Mouse (Mus musculus) kidney, adult 11 months (tissue): ENCODE measurements at regions not wholly inside any gene's neighbourhood (a gene's known extent, or its start where the extent isn't known, plus 50 kb on each side); places are given as distances from the start of the nearest gene placed in this dataset.

Source experiments
- DNase-seq: peaks from one replicate; pipeline ENCODE4 v3.0.0; 2022

DNA sequence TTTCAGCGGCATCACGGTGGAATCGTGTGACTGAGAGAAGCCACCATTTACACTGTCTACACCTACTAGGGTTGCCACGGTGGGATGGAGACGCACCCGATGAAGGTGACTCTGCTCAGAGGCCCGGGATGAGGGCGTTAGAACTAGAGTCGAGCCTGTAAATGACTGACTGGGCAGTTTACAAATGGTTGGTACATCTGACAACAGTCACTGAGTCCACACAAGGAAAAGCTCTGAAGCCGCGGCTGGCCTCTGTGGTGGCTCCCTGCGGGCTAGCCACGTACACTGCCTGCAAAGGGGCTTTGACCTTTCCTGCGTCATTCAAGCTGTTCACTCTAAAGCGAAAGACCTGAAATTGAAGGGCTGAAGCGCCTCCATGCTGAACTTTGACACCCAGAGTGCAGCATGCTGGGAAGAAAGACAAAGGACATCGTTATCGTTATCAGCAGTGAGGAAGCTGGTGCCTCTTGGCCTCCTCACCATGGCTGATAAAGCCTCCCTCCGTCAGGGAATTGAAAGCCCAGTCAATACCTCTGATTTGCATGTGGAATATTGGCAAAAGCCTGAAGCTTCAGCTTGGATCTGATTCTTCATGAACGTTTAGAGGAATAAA lies 462.1 kb upstream of the Arglu1 start:
- no peak for DNase-seq

GRCm38 (mm10) chr8:9144362-9144761 lies 454.0 kb upstream of the Arglu1 start:
- no peak for DNase-seq

GRCm38 (mm10) chr8:9139781-9140180 lies 449.5 kb upstream of the Arglu1 start:
- DNase-seq = no peak

DNA sequence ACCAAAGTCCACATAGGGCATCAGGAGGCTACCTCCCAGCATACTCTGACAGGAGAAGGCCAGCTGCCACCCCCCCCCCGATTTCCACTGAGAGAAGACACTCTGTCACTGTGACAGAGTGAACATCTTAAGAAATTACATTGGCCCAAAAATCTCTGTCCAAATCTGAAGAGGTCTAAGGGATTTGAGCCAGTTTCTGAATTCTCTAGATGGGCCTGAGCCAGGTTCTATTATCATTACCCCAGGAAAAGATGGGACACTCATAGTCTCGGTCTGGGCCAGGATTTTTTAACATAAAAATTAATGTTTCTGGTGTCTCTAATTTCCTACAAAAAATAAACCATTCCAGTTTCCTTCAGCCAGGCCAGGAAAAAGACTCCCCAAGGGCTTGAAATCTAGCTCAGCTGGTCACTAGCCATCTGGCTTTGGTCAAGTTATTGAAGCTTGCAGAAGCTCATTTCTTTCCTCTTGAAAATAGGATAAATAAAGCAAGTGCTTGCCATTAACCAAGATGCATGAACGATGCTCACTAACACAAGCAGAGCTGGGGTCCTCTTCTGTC lies 448.8 kb upstream of the Arglu1 start:
- DNase-seq = peak; percentile 10

GRCm38 (mm10) chr8:9133758-9134157 lies 443.4 kb upstream of the Arglu1 start:
- no peak for DNase-seq

DNA sequence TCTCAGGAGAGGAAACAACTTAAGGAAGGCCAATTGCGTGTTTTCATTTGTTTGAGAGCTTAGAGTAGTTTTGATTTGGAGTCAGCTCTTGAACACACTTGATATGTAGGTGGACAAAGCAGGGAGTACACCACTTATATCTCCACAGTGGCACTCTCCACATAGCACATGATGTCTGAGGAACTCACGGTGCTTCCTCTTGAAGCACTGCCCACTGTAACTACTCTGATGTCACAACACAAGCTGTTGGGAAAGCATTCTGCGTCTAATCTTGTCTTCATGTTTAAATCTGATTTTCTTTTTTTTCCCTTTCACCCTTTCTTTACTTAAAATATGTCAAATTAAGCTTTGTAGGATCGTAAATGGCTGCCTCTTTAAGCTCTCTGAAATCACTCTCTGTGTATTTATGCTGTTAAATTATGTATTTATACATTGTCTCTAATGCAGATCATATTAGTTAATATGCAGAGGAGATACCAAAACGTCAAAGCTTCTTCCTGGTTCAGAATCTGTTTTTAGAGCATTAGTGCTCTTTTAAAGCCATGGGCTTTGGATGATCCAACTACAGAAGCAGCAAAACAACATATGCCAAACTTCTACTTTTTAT lies 442.4 kb upstream of the Arglu1 start:
- DNase-seq = no peak

DNA sequence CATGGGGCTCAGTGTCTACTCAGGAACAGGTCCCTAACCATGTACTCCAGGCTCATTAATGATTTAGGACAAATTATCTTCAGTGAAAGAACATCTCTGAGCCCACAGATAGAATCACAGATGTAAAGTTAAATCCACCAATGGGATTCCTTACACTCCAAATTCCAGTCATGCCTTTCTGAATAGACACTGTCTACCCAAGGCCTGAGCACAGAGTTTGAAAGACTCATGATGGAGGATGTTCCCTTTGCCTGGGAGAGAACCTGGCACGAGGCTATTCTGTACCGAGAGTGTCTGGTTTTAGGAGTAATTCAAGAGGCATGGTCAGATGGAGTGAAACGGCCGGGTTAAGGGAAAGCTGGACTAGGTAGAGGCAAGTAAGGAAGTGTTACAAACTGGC lies 440.9 kb upstream of the Arglu1 start:
- DNase-seq = no peak

GRCm38 (mm10) chr8:9124503-9124902 lies 434.2 kb upstream of the Arglu1 start:
- no peak for DNase-seq

- DNase-seq = no peak
Measured at GRCm38 (mm10) chr8:9117809-9118737, 427.8 kb upstream of the Arglu1 start.

DNA sequence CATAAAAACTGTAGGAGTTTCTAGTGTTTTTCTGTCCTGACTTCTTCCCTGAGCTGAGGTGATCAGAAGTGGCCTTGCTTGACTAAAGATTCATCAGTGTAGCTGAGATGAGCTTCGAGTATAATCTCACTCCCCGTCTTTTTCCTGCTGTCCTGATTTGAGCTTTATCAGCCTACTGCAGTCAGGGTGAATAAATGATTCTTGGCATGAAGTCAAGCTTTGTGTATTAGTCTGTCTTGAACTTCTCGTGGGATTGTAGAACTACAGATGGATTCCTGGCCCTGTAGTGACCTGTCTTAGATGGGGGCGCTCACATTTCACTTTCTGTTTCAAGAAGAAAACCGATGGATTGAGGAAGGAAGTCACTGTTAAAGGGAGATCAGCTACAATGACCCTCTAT lies 405.7 kb upstream of the Arglu1 start:
- DNase-seq = peak; percentile 47

GRCm38 (mm10) chr8:9094002-9094401 lies 403.7 kb upstream of the Arglu1 start:
- no peak for DNase-seq

- DNase-seq = no peak
Measured at GRCm38 (mm10) chr8:9093356-9093755, 403.0 kb upstream of the Arglu1 start.

GRCm38 (mm10) chr8:9072724-9073123 lies 382.4 kb upstream of the Arglu1 start:
- no peak for DNase-seq

- no peak for DNase-seq
Measured at GRCm38 (mm10) chr8:9072286-9072685, 382.0 kb upstream of the Arglu1 start.

DNA sequence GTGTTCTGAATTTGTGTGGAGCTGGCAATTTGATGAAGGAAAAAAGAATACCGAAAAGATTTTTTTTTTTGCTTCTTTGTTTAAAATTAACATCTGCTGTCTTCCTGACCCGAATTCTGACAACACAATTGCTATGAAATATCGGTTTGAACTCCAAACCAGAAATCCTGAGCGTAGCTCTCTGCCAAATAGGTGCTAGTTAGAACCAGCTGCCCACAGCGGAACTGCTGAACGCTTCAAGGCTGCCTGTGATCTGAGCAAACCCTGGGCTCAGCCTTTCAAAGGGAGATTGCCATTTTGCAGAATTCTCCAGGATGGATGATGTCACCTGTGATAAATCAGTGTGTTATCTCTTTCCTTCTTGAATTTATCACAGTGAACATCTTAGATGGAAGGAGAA lies 380.6 kb upstream of the Arglu1 start:
- peak; percentile 11 for DNase-seq

DNA sequence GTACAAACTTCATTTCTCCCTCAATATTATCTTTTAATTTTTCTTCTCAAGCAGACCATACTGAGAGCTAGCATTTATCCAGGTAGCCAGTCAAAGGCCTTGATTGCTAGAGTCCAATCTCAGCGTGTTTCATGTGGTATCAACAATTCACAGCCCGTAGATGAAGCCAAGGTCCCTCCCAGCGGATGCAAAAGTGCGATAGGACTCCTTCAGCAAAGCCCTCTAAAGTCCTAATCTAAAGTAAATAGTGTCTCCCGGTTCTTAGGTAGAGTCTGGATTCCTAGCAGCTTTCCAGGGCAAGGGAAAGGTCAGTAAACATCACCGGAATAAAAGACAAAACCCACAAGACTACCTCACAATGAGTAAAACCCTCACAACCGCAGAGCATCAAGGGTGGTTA lies 379.5 kb upstream of the Arglu1 start:
- no peak for DNase-seq

GRCm38 (mm10) chr8:9067731-9068130 lies 377.4 kb upstream of the Arglu1 start:
- DNase-seq = no peak

DNA sequence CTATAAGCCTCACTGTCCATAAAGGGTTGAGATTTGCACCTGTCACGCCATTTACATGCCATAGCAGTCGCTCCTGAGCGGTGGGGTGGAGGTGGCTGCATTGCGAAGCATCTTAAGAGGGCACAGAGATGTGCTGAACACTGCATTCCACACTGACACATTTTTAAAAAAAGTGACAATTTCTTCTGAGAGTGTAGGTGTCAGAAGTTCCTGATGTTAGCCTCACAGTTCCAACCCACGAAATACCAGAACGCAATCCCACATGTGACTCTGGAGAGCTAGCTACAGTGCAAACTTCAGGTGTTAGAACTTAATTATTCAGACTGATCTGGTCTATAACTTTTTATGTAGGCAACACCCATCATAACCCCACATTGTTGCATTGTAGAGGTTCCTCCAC lies 369.8 kb upstream of the Arglu1 start:
- no peak for DNase-seq

DNA sequence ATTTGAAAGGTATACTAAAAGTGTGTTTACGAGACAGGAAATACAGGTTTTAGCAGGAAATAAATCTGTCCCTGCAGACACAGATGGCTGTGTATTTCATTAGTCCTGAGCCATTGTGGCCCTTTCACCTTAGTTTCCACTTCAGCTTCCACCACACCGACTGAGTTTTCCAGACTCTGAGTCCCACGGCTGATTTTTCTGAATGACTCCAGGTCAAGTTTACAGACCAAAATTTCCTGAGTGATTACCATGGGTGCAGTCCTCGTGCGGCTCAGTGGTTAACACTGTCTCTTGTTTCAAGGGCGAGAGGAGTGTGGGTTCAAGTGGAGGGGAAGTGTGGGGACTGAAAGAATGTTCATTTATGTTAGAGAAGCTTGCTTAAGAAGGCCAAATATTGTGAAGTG lies 365.1 kb upstream of the Arglu1 start:
- DNase-seq = no peak

DNA sequence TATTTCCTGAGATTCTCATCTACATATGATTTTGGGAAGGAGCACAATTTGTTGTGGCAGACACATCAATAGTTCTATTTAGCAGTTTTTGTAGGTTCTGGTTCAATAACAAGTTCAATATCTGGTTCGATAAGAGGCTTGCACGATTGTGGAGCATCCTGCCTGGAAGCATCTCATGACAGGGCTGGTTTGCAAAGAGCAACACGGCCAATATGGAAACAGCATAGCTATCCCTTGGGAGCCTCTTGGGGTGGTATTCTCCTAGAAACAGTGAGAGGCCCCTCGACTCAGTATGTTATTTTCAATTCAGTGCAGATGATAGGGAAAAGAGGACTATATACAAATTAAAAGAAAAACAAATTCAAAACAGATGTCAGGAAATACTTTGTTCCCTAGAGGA lies 364.5 kb upstream of the Arglu1 start:
- DNase-seq = no peak

- no peak for DNase-seq
Measured at GRCm38 (mm10) chr8:9051699-9052098, 361.4 kb upstream of the Arglu1 start.

GRCm38 (mm10) chr8:9050740-9051475 lies 360.6 kb upstream of the Arglu1 start:
- no peak for DNase-seq

- no peak for DNase-seq
Measured at GRCm38 (mm10) chr8:9048116-9048515, 357.8 kb upstream of the Arglu1 start.
